Mouse (Mus musculus) left cerebral cortex, adult 9 months (tissue): ENCODE results near the gene Alg6.

Experiments used
- DNase-seq, 2 experiments: peaks; one replicate each; pipeline ENCODE4 v3.0.0; 2022; ENCODE audit warnings: low spot score in 2 of 2

The Alg6 gene

DNA sequence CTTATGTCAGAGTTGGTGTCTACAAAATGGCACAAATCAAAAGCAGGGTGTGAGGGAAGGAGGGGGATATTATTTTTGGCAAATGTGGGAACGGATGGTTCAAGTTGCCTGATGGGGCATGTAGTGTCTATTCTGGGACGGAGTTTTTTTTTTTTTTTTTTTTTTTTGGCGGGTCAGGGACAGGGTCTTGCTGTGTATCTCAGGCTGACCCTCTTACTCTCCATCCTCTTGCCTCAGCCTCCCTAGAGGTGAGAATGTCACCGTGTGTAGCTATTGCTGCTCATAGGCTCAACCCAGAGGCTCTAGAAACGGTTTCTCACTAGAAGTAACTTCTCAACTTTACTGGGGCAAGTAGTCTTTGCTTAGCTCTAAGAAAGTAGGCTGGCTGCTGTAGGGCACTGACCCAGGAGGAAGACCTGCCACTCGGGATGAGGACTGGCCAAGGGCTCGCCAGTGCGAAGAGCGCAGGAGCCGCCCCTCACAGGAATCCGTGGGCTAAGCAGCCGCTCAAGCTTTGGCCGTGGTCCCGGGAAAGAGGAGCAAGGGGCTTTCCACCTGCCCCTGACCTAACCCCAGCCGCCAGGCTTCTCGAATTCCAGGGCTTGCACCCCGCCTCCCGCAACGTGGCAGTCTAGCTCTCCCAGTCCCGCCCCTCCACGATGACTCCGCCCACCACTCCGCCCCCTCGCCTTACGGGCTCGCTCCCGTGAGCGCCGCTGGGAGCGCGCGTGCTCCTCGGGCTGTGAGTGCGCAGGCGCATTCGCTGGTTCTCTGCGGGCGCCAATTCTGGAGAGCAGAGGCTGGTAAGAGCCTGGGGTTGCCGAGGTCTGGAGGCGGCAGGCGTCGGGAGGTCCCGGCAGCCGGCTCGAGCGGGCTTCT lies at the start of gene Alg6:
Gene Alg6, plus strand, starts transcription at position 761 of the 879 bp plus-strand sequence.
- peak; percentile 79 to 96 for DNase-seq

DNA sequence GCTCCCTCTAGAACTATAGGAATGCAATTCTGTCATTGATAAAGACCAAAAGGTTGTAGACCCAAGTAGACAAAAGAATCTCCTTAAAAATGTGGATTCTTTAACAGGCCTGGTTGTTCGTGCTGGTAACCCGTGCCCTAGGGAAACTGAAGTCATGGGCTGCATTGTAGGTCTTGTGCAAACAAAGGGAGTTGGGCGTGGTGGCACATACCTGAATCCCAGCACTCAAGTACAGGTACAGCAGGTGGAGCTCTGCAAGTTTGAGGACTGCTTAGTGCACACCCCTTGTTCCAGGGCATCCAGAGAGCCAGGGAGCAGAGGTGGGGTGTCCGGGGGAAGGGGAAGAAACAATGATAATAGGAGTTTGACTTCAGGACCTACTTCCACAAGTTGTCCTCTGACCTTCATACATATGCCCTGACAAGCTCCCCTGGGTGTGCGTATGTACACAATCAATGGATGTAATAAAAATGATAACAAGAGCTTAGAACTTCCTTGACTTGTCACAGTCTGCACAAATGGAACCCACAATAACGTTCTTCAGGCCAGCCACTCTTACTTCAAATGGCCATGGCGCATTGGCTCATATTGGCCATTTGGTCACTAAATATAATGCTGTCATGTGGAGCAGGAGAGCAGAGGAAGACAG lies 45.1 kb upstream of the Alg6 start:
- DNase-seq = no peak

DNA sequence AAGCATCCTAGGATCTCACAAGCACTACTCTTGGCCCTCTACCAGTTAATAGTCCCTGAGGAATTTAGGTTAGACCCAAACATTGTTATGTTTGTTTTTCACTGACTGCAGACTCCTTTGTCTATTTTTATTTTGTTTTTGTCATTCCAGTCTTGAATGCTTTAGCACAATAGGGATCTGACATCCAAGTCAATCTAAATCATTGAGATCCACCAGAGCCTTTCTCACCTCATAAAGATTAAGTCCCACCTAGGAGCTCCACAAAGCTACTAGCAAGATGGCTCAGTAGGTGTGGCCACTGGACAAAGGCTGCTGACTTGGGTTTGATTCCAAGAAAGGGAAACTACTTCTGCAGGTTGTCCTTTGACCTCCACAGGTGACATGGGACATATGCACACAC lies 40.3 kb upstream of the Alg6 start:
- DNase-seq = no peak

- no peak for DNase-seq
Measured at GRCm38 (mm10) chr4:99683941-99684340, 31.5 kb upstream of the Alg6 start.

DNA sequence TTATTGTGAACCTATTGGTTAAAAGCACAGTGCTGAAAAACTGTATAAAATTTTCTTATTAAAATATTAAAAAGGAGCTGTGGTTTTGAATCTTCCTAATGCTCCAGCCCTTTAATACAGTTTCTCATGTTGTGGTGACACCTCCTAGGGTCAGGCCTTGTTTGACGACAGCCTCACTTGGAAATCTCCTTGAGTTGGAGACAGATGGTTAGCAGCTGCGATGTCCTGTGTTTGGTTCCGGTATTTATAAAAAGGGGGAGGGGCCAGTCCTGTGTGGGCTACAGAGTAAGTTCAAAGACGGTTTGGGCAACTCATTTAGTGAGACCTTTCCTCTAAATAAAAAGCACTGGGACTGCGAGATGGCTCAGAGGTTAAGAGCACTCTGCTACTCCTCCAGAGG lies 29.2 kb upstream of the Alg6 start:
- DNase-seq = no peak

DNA sequence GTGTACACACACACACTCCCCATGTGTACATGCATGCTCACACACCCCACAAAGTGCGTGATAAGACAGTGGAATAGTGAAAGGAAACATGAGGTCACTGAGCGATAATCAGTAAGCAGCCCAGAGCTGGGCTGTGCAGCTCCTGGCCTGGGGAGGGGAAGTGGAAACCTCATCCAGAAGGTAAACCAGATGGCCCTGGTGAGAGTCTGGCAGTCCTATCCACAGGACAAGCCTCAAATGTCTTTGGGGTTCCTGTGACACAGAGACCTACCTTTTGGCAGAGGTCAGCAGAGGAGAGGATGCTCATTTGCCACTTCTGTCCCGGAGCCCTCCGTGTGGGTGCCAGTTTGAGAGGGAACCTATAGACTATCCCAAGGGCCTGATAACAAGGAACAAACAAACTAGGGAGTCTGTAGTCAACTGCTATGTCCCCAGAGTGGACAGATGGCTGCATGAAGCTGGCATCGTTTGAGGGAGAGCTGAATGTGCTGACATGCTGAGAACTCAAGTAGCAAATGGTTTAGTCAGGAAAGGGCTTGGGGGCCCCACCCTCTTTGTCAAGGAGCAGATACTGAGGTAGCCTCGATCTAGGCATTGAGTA lies 2.8 kb upstream of the Alg6 start:
- no peak for DNase-seq

- no peak for DNase-seq
Measured at GRCm38 (mm10) chr4:99713971-99714370, 1.5 kb upstream of the Alg6 start.

DNA sequence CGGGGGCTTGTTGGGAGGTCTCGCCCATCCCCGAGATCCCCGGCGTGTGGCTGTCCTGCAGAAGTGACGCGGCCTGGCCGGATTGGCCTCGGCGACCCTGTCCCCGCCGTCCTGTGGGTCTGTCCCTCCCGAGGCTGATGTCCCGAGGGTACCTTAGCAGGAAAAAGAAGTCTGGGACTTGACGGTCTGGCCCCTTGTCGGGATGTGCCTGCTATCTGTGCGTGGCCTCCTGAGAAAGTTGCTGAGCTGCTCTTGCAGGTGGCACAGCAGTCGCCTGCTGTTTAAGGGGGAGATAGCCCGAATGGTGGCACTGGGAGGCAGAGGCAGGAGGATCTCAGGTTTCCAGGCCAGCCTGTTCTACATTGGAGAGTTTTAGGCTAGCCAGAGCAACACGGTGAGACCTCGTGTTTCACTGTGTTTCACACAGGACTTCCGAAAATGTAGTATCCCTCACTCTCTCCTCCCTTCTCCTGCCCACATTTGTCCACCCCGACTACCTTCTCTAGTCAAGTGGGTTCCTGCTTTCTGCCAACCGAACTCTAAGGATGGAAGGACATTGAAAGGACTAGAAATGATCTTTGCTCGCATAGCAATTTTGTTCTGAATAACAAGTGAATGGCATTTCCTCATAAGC lies 436 bp downstream of the Alg6 start:
- DNase-seq = no peak

GRCm38 (mm10) chr4:99717905-99718304 lies 2.4 kb downstream of the Alg6 start:
- no peak for DNase-seq

GRCm38 (mm10) chr4:99724331-99724730 lies 8.9 kb downstream of the Alg6 start:
- DNase-seq = no peak

DNA sequence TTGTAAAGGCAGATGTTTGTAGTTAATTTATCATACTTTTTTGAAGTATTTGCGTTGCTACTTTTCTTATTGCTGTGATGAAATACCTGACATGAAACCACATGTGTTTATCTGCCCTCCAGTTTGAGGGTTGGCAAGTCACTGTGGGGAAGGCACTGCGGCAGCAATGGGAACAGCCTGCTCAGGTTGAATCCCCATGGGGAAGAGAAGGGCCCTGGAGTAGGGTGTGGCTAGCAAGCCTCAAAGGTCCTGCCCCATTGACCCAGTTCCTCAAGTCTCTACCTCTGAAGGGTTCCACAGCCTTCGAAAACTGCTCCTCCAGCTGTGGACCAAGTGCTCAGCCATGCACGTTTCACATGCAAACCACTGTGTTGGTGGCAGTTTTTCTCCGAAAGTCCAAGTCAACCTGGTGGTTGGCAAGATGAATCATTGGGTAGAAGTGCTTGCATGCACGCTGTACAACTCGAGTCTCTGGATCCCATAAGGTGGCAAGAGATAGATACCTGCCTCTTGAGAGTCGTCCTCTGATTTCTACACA lies 10.5 kb downstream of the Alg6 start:
- no peak for DNase-seq

GRCm38 (mm10) chr4:99739836-99740235 lies 24.4 kb downstream of the Alg6 start:
- DNase-seq = no peak

DNA sequence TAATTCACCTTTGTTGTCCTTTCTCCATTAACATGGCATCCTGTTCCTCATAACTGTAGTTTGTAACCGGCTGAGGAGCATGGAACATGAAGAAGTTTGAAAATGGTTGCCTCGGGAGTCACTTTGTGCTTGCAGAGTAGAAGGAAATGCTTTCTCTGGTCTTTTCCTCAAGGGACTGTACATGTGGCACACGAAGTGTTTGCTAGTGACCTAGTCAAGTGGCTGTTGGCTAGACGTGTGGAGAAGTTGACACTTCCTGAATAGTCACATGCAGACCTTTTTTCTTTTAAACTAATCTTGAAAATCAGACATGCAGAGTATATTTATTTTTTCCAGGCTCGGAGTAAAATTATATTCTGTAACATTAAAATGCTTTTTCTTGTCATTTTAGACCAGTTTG lies 37.0 kb downstream of the Alg6 start:
- DNase-seq = no peak

- no peak for DNase-seq
Measured at GRCm38 (mm10) chr4:99766303-99766702, 50.8 kb downstream of the Alg6 start.

DNA sequence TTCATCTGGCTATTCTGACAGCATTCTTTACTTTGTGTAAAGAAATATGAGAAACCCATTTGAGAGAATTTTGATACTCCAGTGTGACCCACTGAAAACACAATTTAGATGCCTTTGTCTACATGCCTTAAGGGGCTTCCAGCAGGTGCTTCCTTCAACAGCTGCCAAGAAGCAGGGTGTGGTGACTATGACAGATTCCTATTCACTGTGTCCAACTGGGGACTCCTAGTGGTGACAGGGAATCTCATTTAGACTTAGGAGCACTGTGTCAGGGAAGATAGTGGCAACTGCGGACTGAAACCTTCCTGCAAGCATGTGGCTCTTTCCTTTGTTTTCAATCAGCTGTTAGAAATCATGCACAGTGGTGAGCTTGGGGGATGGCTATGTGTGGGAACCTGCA lies 51.3 kb downstream of the Alg6 start:
- DNase-seq = peak in 1 of 2 experiments; percentile 8

GRCm38 (mm10) chr4:99770555-99770954 lies 55.1 kb downstream of the Alg6 start:
- DNase-seq = no peak

GRCm38 (mm10) chr4:99773041-99773440 lies 57.6 kb downstream of the Alg6 start:
- DNase-seq = no peak

- DNase-seq = no peak
Measured at GRCm38 (mm10) chr4:99792365-99792764, 76.9 kb downstream of the Alg6 start.
